Mouse (Mus musculus): ENCODE measurements around the gene Bcl11a. TPM values are rescaled to one million over a fixed set of nuclear protein-coding genes. Genes with fewer than 3 reads are reported as not detected.

Bcl11a gene
- total and polyA plus RNA-seq, 3 experiments, result 37.0 to 112 (median 83.8) TPM

DNA sequence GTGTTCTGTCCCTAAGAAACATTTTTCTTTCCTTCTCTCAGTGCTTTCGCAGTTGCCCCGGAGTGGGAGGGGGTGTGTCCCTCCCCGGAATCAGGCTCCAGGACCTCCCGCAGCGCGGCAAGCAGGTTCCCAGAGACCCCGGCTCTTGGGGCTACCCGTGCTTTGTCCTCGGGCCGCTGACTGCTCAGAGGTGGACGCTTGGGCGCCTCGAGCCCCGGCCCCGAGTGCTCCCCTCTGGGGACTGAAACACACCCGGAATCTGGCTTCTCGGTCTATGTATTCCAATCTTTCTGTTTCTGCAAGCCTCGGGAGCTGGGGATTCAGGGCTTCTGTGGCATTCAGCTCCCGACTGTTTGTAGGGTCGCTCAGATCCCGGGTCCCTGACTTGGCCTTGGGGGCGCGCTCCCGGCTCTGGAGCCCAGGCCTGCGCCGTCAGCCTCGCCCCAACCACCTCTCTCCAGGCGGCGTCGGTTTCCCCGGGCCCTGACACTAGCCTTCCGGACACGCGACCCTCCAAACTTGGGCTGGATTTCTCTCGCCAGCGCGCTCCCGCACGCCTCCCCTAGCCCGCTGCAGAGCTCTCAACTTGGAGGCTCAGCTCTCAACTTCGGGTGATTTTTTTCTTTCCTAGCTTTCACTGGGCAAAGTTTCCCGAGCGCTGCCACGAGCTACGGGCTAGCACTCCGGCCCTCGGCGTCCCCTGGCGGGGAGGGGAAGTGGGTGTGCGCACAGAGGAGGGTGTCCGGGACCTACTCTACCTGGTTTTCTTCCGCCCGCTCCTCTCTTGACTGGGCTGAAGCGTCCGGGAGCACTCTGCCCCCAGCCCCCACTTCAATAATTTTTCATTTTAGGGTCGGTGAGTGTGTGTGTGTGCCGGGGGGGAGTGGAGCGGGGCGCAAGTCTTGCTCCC, 780 bp upstream of the Bcl11a start (continued):
- TF ChIP-seq GABPA (IDR thresholded peaks at IDR 0.05; ENCODE audit: low read depth, low read length) (no peak), NELFE (IDR thresholded peaks at IDR 0.05; ENCODE audit: low read depth, low read length) (peak; percentile 36), ZNF384 (IDR thresholded peaks at IDR 0.05; ENCODE audit: low read depth, low read length) (peak; percentile 35; the same call in 1 of the 2 replicates)

- Histone ChIP-seq H3K4me1 (ENCODE audit: control insufficient read depth in 1 of 2, insufficient read depth in 2 of 2, low read length in 2 of 2) (no peaks in the 10 kb centered on the region), H3K27me3 (ENCODE audit: control insufficient read depth in 1 of 2, insufficient read depth in 2 of 2, low read length in 2 of 2) (no peaks in the 10 kb centered on the region), H3K36me3 (ENCODE audit: control insufficient read depth in 1 of 2, insufficient read depth in 2 of 2, low read length in 2 of 2) (peaks cover 0 to 8% of the 10 kb centered on the region in 2 experiments; a peak in 3 of 4 replicates), H3K27ac (ENCODE audit: control insufficient read depth, low read depth, low read length) (peak overlapping the region; percentile 96), H3K79me2 (ENCODE audit: control insufficient read depth, insufficient read depth, low read length, poor library complexity) (peaks cover 78% of the 10 kb centered on the region), H3K9me3 (replicated peaks; ENCODE audit: insufficient read depth, low read length) (no peaks in the 10 kb centered on the region), H3K4me3 (ENCODE audit: control insufficient read depth in 1 of 2, insufficient read depth in 1 of 2, low read depth in 2 of 2, low read length in 2 of 2) (peak overlapping the region; percentile 69 to 82), H3K9ac (ENCODE audit: control insufficient read depth, low read depth, low read length, poor library complexity, severe bottlenecking) (peak overlapping the region; percentile 98)
- DNase-seq (ENCODE audit: low read depth, low spot score), result peak; percentile 62
- TF ChIP-seq ELF1 (IDR thresholded peaks at IDR 0.05; ENCODE audit: low read depth, low read length) (no peak), SIN3A (IDR thresholded peaks at IDR 0.05; ENCODE audit: low read length) (peak; percentile 26; the same call in 1 of the 2 replicates), MAZ (IDR thresholded peaks at IDR 0.05; ENCODE audit: low read depth, low read length) (peak; percentile 21; the same call in 1 of the 2 replicates), TCF12 (IDR thresholded peaks at IDR 0.05; ENCODE audit: low read depth, low read length) (no peak), UBTF (IDR thresholded peaks at IDR 0.05; ENCODE audit: borderline replicate concordance, insufficient read depth, low read depth, low read length) (peak; percentile 92), MXI1 (IDR thresholded peaks at IDR 0.05; ENCODE audit: low read depth, low read length) (peak; percentile 34), POLR2AphosphoS2 (IDR thresholded peaks at IDR 0.05; ENCODE audit: low read length) (no peak)
Observed at GRCm38 (mm10) chr11:24078706-24079316, 955 bp downstream of the Bcl11a start.

DNA sequence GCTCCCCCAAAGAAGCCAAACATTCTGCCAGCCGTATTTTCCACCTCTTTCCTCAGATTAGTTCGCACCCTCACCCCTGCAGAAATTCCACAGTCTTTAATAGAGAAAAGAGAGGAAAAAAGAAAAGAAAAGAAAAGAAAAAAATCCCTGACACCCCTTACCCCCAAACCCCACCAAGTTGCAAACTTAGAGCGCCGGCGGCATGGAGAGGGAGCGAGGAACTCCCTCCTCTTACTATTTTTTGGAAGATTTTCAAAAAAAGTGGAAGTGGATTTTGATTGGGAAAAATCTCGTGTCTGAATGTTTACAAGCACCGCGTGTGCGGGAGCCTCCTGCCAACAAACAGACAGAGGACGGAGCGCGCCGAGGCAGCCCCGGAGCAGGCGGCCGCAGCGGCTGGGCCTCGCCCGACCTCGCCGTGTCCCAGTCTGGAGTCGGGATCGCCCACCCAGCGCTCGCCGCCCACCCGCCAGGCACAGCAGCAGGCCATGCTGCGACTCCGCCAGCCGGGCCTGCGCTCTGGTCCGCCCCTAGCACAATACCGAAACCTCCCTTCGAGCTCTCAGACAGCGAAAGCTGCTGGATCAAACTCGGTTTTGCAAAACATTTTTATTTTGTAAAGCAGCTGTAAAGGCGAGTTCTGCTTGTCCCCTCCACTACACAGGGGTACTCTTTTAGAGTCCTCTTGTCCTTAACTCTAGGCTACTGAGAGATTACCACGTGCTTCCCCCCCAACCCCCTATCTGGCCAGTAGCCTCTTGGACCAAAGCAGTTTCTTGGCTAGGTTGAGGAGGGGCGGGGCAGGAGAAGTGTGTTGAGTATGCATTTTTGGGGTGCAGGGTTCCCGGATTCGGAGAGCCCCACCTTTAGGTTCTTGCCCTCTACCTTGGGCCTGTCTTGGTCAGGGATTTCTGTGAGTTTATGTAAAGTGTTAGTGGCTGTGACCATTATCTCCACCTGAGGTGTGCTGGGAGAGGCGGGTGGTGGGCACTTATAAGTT, 1.8 kb downstream of the Bcl11a start:
- no peaks in the 10 kb centered on the region for H3K9me3 ChIP-seq (replicated peaks; ENCODE audit: insufficient read depth, low read length)
- peak; percentile 90 for DNase-seq (ENCODE audit: low read depth, low spot score)
- peaks cover 2 to 14% of the 10 kb centered on the region in 2 experiments for H3K36me3 ChIP-seq (ENCODE audit: control insufficient read depth in 1 of 2, insufficient read depth in 2 of 2, low read length in 2 of 2)
- H3K4me1 ChIP-seq (ENCODE audit: control insufficient read depth in 1 of 2, insufficient read depth in 2 of 2, low read length in 2 of 2), result peaks cover 4 to 5% of the 10 kb centered on the region in 2 experiments; a peak in 3 of 4 replicates
- peak overlapping the region; percentile 69 to 82 for H3K4me3 ChIP-seq (ENCODE audit: control insufficient read depth in 1 of 2, insufficient read depth in 1 of 2, low read depth in 2 of 2, low read length in 2 of 2)
- H3K27me3 ChIP-seq (ENCODE audit: control insufficient read depth in 1 of 2, insufficient read depth in 2 of 2, low read length in 2 of 2), result no peaks in the 10 kb centered on the region
- peak overlapping the region; percentile 98 for H3K9ac ChIP-seq (ENCODE audit: control insufficient read depth, low read depth, low read length, poor library complexity, severe bottlenecking)
- H3K79me2 ChIP-seq (ENCODE audit: control insufficient read depth, insufficient read depth, low read length, poor library complexity), result peaks cover 86% of the 10 kb centered on the region
- peak overlapping the region; percentile 96 for H3K27ac ChIP-seq (ENCODE audit: control insufficient read depth, low read depth, low read length)
- TF ChIP-seq MXI1 (IDR thresholded peaks at IDR 0.05; ENCODE audit: low read depth, low read length) (peak; percentile 94), TCF12 (IDR thresholded peaks at IDR 0.05; ENCODE audit: low read depth, low read length) (no peak), NELFE (IDR thresholded peaks at IDR 0.05; ENCODE audit: low read depth, low read length) (no peak; the same call in none of the 2 replicates), MAFK (IDR thresholded peaks at IDR 0.05; ENCODE audit: borderline replicate concordance, low read depth, low read length) (0 out of 2 replicates have a peak, but pooled peaks have one; percentile 45), MYC (IDR thresholded peaks at IDR 0.05; ENCODE audit: low read depth, low read length) (peak; percentile 94), SIN3A (IDR thresholded peaks at IDR 0.05; ENCODE audit: low read length) (peak; percentile 57), E2F4 (IDR thresholded peaks at IDR 0.05; ENCODE audit: borderline replicate concordance, low read depth, low read length) (no peak), CTCF (IDR thresholded peaks at IDR 0.05 in 2 of 3, conservative IDR thresholded peaks at IDR 0.05 in 1 of 3; ENCODE audit: control insufficient read depth in 1 of 3, insufficient read depth in 1 of 3, low read depth in 2 of 3, low read length in 3 of 3, poor library complexity in 1 of 3, severe bottlenecking in 1 of 3) (no peak), POLR2A (IDR thresholded peaks at IDR 0.05; ENCODE audit: control insufficient read depth in 1 of 2, insufficient read depth in 1 of 2, low read depth in 1 of 2, low read length in 2 of 2, poor library complexity in 1 of 2) (peak; percentile 51 to 72; a peak in 3 of 4 replicates), ELF1 (IDR thresholded peaks at IDR 0.05; ENCODE audit: low read depth, low read length) (no peak), KAT2A (conservative IDR thresholded peaks at IDR 0.05; ENCODE audit: low read depth, low read length) (no peak), TBP (IDR thresholded peaks at IDR 0.05; ENCODE audit: low read depth, low read length) (peak; percentile 82), GABPA (IDR thresholded peaks at IDR 0.05; ENCODE audit: low read depth, low read length) (no peak), EP300 (IDR thresholded peaks at IDR 0.05; ENCODE audit: low read depth in 1 of 2, low read length in 2 of 2) (no peak), ZC3H11A (IDR thresholded peaks at IDR 0.05; ENCODE audit: low read depth, low read length) (no peak), GATA1 (IDR thresholded peaks at IDR 0.05; ENCODE audit: low read depth, low read length) (no peak), POLR2AphosphoS2 (IDR thresholded peaks at IDR 0.05; ENCODE audit: low read length) (no peak), ZMIZ1 (IDR thresholded peaks at IDR 0.05; ENCODE audit: low read depth, low read length) (no peak; the same call in none of the 2 replicates), MEF2A (IDR thresholded peaks at IDR 0.05; ENCODE audit: extremely low read depth, insufficient replicate concordance, low read depth, low read length, poor library complexity, severe bottlenecking) (no peak)

All from MEL (cell line).